Mouse (Mus musculus) ovary, adult 2 months (tissue): ENCODE measurements around the gene Ntn1. TPM values are rescaled to one million over a fixed set of nuclear protein-coding genes. Genes with fewer than 3 reads are reported as not detected.

Experiments used
- polyA plus RNA-seq: library from polyadenylated mRNA; depleted of rRNA; stranded (reverse); fragments of >200 nt; gene quantifications from 2 replicates; pipeline ENCODE4 v1.2.3, GENCODE M21; 2012; rRNA removed

The Ntn1 gene
- polyA plus RNA-seq: 23.5 and 29.8 TPM in 2 replicates

GRCm38 (mm10) chr11:68400727-68401219, at the start of gene Ntn1:
Gene Ntn1 (minus strand): TSS chr11:68400823.

GRCm38 (mm10) chr11:68431699-68432360, 31.2 kb upstream of the Ntn1 start, which contains the start of gene Pik3r5:
Gene Pik3r5 (plus strand): TSS chr11:68432121.

Other genes starting within 250 kb of the Ntn1 start
- 3.1 and 3.9 TPM in 2 replicates for gene Pik3r5, start 31.3 kb upstream of the Ntn1 start, polyA plus RNA-seq
- gene Pik3r6, start 102.2 kb upstream of the Ntn1 start, polyA plus RNA-seq: 4.9 and 5.5 TPM in 2 replicates
- 3.6 and 4.0 TPM in 2 replicates for gene Mfsd6l, start 155.4 kb upstream of the Ntn1 start, polyA plus RNA-seq
- gene Ccdc42, start 186.2 kb upstream of the Ntn1 start, polyA plus RNA-seq: 0.32 and 0.60 TPM in 2 replicates